Mouse (Mus musculus) CH12.LX (cell line): ENCODE data around the gene Macf1.

Experiments
- BHLHE40 ChIP-seq: IDR thresholded peaks from 2 replicates; pipeline ENCODE4 v1.6.1; 2011; ENCODE audit warnings: mild to moderate bottlenecking, low read depth, low read length, improper control_type of control experiment
- CHD1 ChIP-seq: IDR thresholded peaks from 2 replicates; pipeline ENCODE4 v1.6.1; 2012; ENCODE audit warnings: low read depth, low read length, improper control_type of control experiment, inconsistent platforms
- CHD2 ChIP-seq: IDR thresholded peaks from 2 replicates; pipeline ENCODE4 v1.6.1; 2011; ENCODE audit warnings: low read length, improper control_type of control experiment
- CTCF ChIP-seq, 2 experiments: IDR thresholded peaks in 1 of 2; conservative IDR thresholded peaks in 1 of 2; 2 replicates each; pipeline ENCODE4 v1.5.1; 2011 to 2012; ENCODE audit warnings: low read depth in 2 of 2, low read length in 2 of 2, improper control_type of control experiment in 1 of 2, inconsistent platforms in 1 of 2, mild to moderate bottlenecking in 1 of 2, moderate library complexity in 1 of 2
- EP300 ChIP-seq: IDR thresholded peaks from 2 replicates; pipeline ENCODE4 v1.6.1; 2011; ENCODE audit warnings: low read length, improper control_type of control experiment
- KAT2A ChIP-seq: IDR thresholded peaks from 2 replicates; pipeline ENCODE4 v1.6.1; 2012; ENCODE audit warnings: low read length, improper control_type of control experiment, inconsistent platforms; ENCODE audit not compliant: insufficient replicate concordance
- MAX ChIP-seq: IDR thresholded peaks from 2 replicates; pipeline ENCODE4 v1.6.1; 2011; ENCODE audit warnings: low read length, improper control_type of control experiment
- MAZ ChIP-seq: IDR thresholded peaks from 2 replicates; pipeline ENCODE4 v1.6.1; 2012; ENCODE audit warnings: low read depth, mild to moderate bottlenecking, inconsistent platforms, low read length, improper control_type of control experiment, moderate library complexity
- POLR2A ChIP-seq: IDR thresholded peaks from 2 replicates; pipeline ENCODE4 v1.6.1; 2011; ENCODE audit warnings: low read depth, mild to moderate bottlenecking, improper control_type of control experiment, low read length
- POLR2AphosphoS2 ChIP-seq: IDR thresholded peaks from 2 replicates; pipeline ENCODE4 v1.6.1; 2011; ENCODE audit warnings: low read depth, low read length, improper control_type of control experiment
- RAD21 ChIP-seq: IDR thresholded peaks from 2 replicates; pipeline ENCODE4 v1.6.1; 2011; ENCODE audit warnings: low read depth, mild to moderate bottlenecking, low read length, improper control_type of control experiment, moderate library complexity
- RCOR1 ChIP-seq: conservative IDR thresholded peaks from 2 replicates; pipeline ENCODE4 v1.6.1; 2012; ENCODE audit warnings: low read depth, mild to moderate bottlenecking, inconsistent platforms, low read length, improper control_type of control experiment
- USF1 ChIP-seq: IDR thresholded peaks from 2 replicates; pipeline ENCODE4 v1.6.1; 2014; ENCODE audit warnings: low read depth, mild to moderate bottlenecking, inconsistent platforms, low read length, improper control_type of control experiment
- ZNF384 ChIP-seq: IDR thresholded peaks from 2 replicates; pipeline ENCODE4 v1.6.1; 2012; ENCODE audit warnings: low read depth, low read length, improper control_type of control experiment, inconsistent platforms

- TF ChIP-seq EP300, result no peak
- no peak for TF ChIP-seq CTCF (conservative IDR thresholded peaks at IDR 0.05 in 1 of 2, IDR thresholded peaks at IDR 0.05 in 1 of 2; ENCODE audit: low read depth in 2 of 2, low read length in 2 of 2)
- TF ChIP-seq POLR2A, result no peak
- TF ChIP-seq MAX, result no peak
- no peak for TF ChIP-seq POLR2AphosphoS2
- TF ChIP-seq RAD21, result no peak
- no peak for TF ChIP-seq CHD1
- no peak for TF ChIP-seq BHLHE40
- no peak for TF ChIP-seq USF1
- no peak for TF ChIP-seq RCOR1
- no peak for TF ChIP-seq KAT2A
- TF ChIP-seq CHD2, result no peak
- no peak for TF ChIP-seq ZNF384
- TF ChIP-seq MAZ, result no peak
Observed at GRCm38 (mm10) chr4:123411006-123411731, 273.0 kb downstream of the Macf1 start.
